Mouse (Mus musculus) hindbrain, embryonic 16.5 days (tissue): ENCODE measurements around the gene C1qtnf7. TPM values are rescaled to one million over a fixed set of nuclear protein-coding genes. Genes with fewer than 3 reads are reported as not detected.

ENCODE experiments used
- ATAC-seq: fragments of 200-750 bp; cut with Nextera tagmentation; 2 replicates; pipeline ENCODE4 v1.8.0; 2017; ENCODE audit warnings: moderate TSS enrichment, moderate library complexity
- H3K27ac ChIP-seq: fragments of 300-500 bp; sonication (generic); 2 replicates; pipeline ENCODE4 v1.5.1; 2014; ENCODE audit warnings: low read depth, mild to moderate bottlenecking, control low read depth, low read length, moderate library complexity
- H3K27me3 ChIP-seq: fragments of 300-500 bp; sonication (generic); replicated peaks from 2 replicates; pipeline ENCODE4 v1.6.1; 2014; ENCODE audit warnings: low read length; ENCODE audit not compliant: control insufficient read depth, insufficient read depth
- H3K36me3 ChIP-seq: fragments of 300-500 bp; sonication (generic); 2 replicates; pipeline ENCODE4 v1.6.1; 2014; ENCODE audit warnings: mild to moderate bottlenecking, low read length, moderate library complexity, mixed read lengths; ENCODE audit not compliant: control insufficient read depth, insufficient read depth
- H3K4me1 ChIP-seq: fragments of 300-500 bp; sonication (generic); 2 replicates; pipeline ENCODE4 v1.6.1; 2014; ENCODE audit warnings: low read depth, low read length; ENCODE audit not compliant: control insufficient read depth, insufficient read depth
- H3K4me2 ChIP-seq: fragments of 300-500 bp; sonication (generic); 2 replicates; pipeline ENCODE4 v1.6.1; 2014; ENCODE audit warnings: mild to moderate bottlenecking, low read length, control low read depth, moderate library complexity
- H3K4me3 ChIP-seq: fragments of 300-500 bp; sonication (generic); 2 replicates; pipeline ENCODE4 v1.5.1; 2014; ENCODE audit warnings: mild to moderate bottlenecking, low read length, control low read depth, moderate library complexity
- H3K9ac ChIP-seq: fragments of 300-500 bp; sonication (generic); 2 replicates; pipeline ENCODE4 v1.6.1; 2014; ENCODE audit warnings: low read depth, mild to moderate bottlenecking, control low read depth, low read length, moderate library complexity
- H3K9me3 ChIP-seq: fragments of 300-500 bp; sonication (generic); 2 replicates; pipeline ENCODE4 v1.6.1; 2014; ENCODE audit warnings: mild to moderate bottlenecking, low read length, moderate library complexity; ENCODE audit not compliant: control insufficient read depth
- WGBS: fragments of 180-500 bp; shearing (Covaris S2); extraction: QIAGEN DNeasy Blood & Tissue Kit; methylation state at CpG from one replicate; pipeline ENCODE4 v1.1.7; 2014; 5-methylcytosine and 5-hydroxymethylcytosine counted together
- polyA plus RNA-seq: library from polyadenylated mRNA; unstranded; fragments of >200 nt; fragmentation: Nextera tagmentation; extraction: Ambion mirVana; gene quantifications from 2 replicates; pipeline ENCODE4 v1.2.1, GENCODE M21; 2015

The C1qtnf7 gene
- polyA plus RNA-seq, 1 experiment from 2014 or later: 1.2 TPM

DNA sequence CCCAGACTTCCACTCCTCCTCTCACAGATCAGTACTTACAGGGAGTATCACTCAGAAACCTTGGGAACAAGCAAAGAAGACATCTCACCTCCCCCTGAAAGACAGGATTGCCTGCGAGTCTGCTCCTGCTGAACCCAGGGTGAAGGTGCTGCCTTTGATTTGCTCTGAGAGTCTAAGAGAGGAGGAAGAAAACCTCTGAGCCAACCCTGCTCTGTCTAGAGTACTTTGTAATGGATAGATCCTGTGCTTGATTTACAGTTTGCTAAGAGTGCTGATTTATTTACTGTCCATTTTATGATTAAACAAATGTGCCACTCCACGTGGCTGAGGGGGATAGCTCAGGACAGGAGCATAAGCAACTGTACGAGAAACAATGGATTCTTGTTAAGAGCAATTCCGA, 35.1 kb downstream of the C1qtnf7 start:
- H3K36me3 ChIP-seq: no peaks in the 10 kb centered on the region
- WGBS: 63% methylated on average over 4 of the region's 4 CpGs
- ATAC-seq: no peak
- H3K27me3 ChIP-seq: no peaks in the 10 kb centered on the region
- no peak overlapping the region for H3K4me2 ChIP-seq
- H3K9ac ChIP-seq: no peak overlapping the region
- H3K9me3 ChIP-seq: no peaks in the 10 kb centered on the region
- no peak overlapping the region for H3K27ac ChIP-seq
- no peaks in the 10 kb centered on the region for H3K4me1 ChIP-seq
- no peak overlapping the region for H3K4me3 ChIP-seq

DNA sequence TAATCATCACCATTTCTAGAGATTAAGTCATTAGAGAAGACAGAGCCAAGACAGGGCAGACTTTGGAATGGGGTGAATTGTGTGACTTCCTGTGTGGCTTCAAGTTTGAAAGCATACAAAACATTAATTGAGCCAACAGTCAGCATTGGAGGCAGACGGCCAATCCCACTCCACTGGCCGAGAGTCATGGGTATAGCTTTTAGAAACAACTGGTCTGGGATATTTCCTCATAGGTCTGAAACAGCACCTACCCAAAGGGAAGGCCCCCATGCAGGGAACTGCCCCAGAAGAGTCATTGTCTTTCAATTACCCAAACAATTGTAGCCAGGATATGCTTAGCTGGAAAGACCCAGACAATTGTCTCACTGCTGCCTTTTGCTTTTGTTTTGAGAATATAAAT, 39.5 kb downstream of the C1qtnf7 start:
- Histone ChIP-seq H3K27ac (no peak overlapping the region), H3K9ac (no peak overlapping the region), H3K27me3 (no peaks in the 10 kb centered on the region), H3K36me3 (no peaks in the 10 kb centered on the region), H3K4me1 (no peaks in the 10 kb centered on the region), H3K4me3 (no peak overlapping the region), H3K9me3 (no peaks in the 10 kb centered on the region), H3K4me2 (no peak overlapping the region)
- 21% methylated on average over 2 of the region's 2 CpGs for WGBS
- ATAC-seq: no peak

- WGBS: 73% methylated on average over 6 of the region's 6 CpGs
- no peaks in the 10 kb centered on the region for H3K4me1 ChIP-seq
- no peak for ATAC-seq
Measured at GRCm38 (mm10) chr5:43555406-43555805, 40.1 kb downstream of the C1qtnf7 start.

DNA sequence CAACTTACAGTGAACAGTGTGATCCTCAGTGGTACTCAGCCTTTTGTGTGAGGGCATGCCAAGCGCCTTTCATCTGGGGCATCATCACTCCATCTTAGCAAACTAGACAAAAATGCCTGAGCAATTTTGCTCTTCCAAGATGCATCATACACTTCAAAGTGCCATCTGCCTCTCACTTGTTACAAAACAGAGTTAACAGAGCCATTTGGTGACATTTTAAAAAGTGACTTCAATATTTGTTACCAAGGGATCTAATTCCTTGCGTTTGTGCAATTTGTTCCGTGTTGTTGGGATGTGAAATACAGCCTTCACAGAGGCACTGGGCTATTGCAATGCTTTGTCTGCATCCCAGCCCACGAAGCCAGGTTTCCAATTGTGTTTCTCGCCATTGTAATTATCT, 42.1 kb downstream of the C1qtnf7 start:
- no peaks in the 10 kb centered on the region for H3K27me3 ChIP-seq
- H3K27ac ChIP-seq: no peak overlapping the region
- WGBS: 73% methylated on average over 5 of the region's 5 CpGs
- H3K4me1 ChIP-seq: no peaks in the 10 kb centered on the region
- no peaks in the 10 kb centered on the region for H3K36me3 ChIP-seq
- ATAC-seq: no peak
- no peaks in the 10 kb centered on the region for H3K9me3 ChIP-seq
- H3K4me2 ChIP-seq: no peak overlapping the region
- no peak overlapping the region for H3K9ac ChIP-seq
- no peak overlapping the region for H3K4me3 ChIP-seq

More at GRCm38 (mm10) chr5:43555406-43555805, 40.1 kb downstream of the C1qtnf7 start:
- no peak overlapping the region for H3K9ac ChIP-seq
- H3K4me2 ChIP-seq: no peak overlapping the region
- H3K36me3 ChIP-seq: no peaks in the 10 kb centered on the region
- H3K27me3 ChIP-seq: no peaks in the 10 kb centered on the region
- H3K4me3 ChIP-seq: no peak overlapping the region
- H3K9me3 ChIP-seq: no peaks in the 10 kb centered on the region
- no peak overlapping the region for H3K27ac ChIP-seq

DNA sequence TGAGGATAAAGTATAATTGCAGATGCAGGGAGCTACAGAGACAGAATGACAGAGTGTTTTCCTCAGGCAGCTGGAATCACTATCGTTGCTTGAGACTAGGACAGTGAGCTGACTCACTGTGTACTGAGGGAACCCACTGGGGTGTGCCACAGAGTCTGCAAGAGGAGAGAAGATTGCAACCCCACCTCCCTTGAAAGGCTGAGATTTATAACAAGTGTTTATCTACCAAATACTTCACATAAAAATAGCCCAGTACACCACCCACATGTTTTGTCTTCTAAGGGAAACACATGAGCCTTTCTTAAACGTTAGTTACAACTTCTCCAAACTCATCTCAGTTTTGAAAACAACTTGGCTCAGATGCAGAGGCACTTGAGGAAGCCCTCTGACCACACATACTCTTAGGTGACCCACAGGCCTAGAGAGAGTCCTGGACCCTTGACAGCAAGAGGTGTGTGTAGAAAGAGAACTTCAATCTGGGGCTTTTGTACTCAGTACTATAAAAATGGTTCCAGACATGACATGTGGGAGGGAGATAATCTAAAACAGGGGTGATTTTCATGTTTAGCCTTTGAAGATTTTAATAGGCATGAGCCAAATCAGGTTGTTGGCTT, 46.4 kb downstream of the C1qtnf7 start:
- H3K9ac ChIP-seq: no peak overlapping the region
- H3K4me3 ChIP-seq: no peak overlapping the region
- 55% methylated on average over 2 of the region's 2 CpGs for WGBS
- no peak overlapping the region for H3K4me2 ChIP-seq
- H3K4me1 ChIP-seq: no peaks in the 10 kb centered on the region
- H3K27me3 ChIP-seq: no peaks in the 10 kb centered on the region
- ATAC-seq: no peak
- no peaks in the 10 kb centered on the region for H3K9me3 ChIP-seq
- no peak overlapping the region for H3K27ac ChIP-seq
- H3K36me3 ChIP-seq: no peaks in the 10 kb centered on the region

DNA sequence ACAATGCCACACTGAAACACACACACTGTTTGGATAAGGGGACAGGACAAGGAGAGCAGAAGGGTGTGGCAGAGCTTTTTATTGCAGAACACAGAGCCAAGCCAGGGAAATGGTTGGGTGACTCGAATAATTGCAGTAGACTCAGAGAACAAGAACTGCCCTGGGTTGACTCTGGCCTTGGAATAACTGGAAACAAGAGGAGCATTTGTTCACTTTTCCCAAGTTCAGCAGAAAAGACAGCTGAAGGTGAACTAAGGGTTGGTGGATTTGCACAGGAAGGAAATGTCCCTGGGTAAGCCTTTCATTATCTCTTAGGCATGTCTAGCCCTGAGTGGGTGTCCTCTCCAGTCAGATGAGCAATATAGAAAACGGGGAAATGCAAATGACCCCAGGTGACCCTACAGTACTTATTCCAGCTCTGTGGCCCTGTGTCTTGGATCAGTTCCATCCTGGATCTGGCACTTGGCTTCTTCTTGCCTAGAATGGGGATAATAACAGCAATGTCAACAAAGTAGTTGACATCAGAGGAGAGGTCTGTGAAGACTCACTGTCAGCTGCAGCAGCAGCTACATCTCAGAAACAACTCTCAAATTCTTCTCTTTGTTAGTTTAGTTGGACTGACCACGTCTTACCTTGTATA, 54.5 kb downstream of the C1qtnf7 start:
- H3K9me3 ChIP-seq: no peaks in the 10 kb centered on the region
- H3K4me2 ChIP-seq: no peak overlapping the region
- no peak overlapping the region for H3K9ac ChIP-seq
- no peaks in the 10 kb centered on the region for H3K4me1 ChIP-seq
- H3K36me3 ChIP-seq: no peaks in the 10 kb centered on the region
- no peaks in the 10 kb centered on the region for H3K27me3 ChIP-seq
- H3K4me3 ChIP-seq: no peak overlapping the region
- H3K27ac ChIP-seq: no peak overlapping the region
- no peak for ATAC-seq
- whole genome bisulfite sequencing: 75% methylated on average over 3 of the region's 3 CpGs

GRCm38 (mm10) chr5:43582876-43583275, 67.5 kb downstream of the C1qtnf7 start:
- Histone ChIP-seq H3K27me3 (no peaks in the 10 kb centered on the region), H3K27ac (no peak overlapping the region), H3K4me3 (no peak overlapping the region), H3K9me3 (no peaks in the 10 kb centered on the region), H3K36me3 (no peaks in the 10 kb centered on the region), H3K4me2 (no peak overlapping the region), H3K9ac (no peak overlapping the region), H3K4me1 (peaks cover 2% of the 10 kb centered on the region; the same call in 1 of the 2 replicates)
- no peak for ATAC-seq
- WGBS: 41% methylated on average over 2 of the region's 2 CpGs

- no peak overlapping the region for H3K4me2 ChIP-seq
- no peak overlapping the region for H3K4me3 ChIP-seq
- no peak overlapping the region for H3K9ac ChIP-seq
- ATAC-seq: no peak
- WGBS: 76% methylated on average over 6 of the region's 6 CpGs
- H3K36me3 ChIP-seq: no peaks in the 10 kb centered on the region
- no peaks in the 10 kb centered on the region for H3K9me3 ChIP-seq
- H3K4me1 ChIP-seq: peaks cover 2% of the 10 kb centered on the region; the same call in 1 of the 2 replicates
- H3K27me3 ChIP-seq: no peaks in the 10 kb centered on the region
- H3K27ac ChIP-seq: no peak overlapping the region
Measured at GRCm38 (mm10) chr5:43583326-43584120, 68.2 kb downstream of the C1qtnf7 start.

DNA sequence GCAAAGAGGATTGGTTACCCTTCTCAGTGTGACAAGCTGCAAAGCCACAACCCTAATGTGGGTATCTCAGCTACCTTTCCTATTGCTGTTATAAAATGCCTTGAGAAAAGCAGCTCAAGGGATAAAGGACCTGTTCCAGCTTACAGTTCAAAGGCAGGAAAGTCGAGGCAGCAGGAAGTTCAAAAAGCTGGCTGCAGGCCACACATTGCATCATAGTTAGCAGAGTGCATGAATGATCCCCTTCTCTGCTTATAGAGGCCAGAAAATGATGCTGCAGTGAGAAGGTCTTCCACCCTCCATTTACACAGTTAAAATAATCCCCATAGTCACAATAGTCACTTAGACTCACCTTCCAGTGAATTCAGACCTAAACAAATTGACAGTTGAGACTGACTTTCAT, 69.1 kb downstream of the C1qtnf7 start:
- WGBS: 52% methylated on average over 1 of the region's 1 CpGs

More for the DNA sequence above, 69.1 kb downstream of the C1qtnf7 start:
- H3K4me1 ChIP-seq: peaks cover 2% of the 10 kb centered on the region; the same call in 1 of the 2 replicates
- no peak overlapping the region for H3K9ac ChIP-seq
- no peaks in the 10 kb centered on the region for H3K27me3 ChIP-seq
- no peak for ATAC-seq
- H3K4me3 ChIP-seq: no peak overlapping the region
- no peaks in the 10 kb centered on the region for H3K9me3 ChIP-seq
- H3K27ac ChIP-seq: no peak overlapping the region
- no peak overlapping the region for H3K4me2 ChIP-seq
- H3K36me3 ChIP-seq: no peaks in the 10 kb centered on the region
